Mouse (Mus musculus): Measurements from ENCODE around the gene Pi4k2b. TPM values are rescaled to one million over a fixed set of nuclear protein-coding genes. Genes with fewer than 3 reads are reported as not detected.
A peak's percentile ranks its signal among the peaks of the same experiment; 100 is the strongest.
"Not testable (repeated sequence)": the region's sequence is repeated elsewhere in the genome, so short reads cannot be mapped to it uniquely, and the experiment has no call there.

The Pi4k2b gene
- 15.0 and 16.1 TPM in 2 replicates for total RNA-seq (2015)
- total RNA-seq (2017): 12.2 and 17.2 TPM in 2 replicates

DNA sequence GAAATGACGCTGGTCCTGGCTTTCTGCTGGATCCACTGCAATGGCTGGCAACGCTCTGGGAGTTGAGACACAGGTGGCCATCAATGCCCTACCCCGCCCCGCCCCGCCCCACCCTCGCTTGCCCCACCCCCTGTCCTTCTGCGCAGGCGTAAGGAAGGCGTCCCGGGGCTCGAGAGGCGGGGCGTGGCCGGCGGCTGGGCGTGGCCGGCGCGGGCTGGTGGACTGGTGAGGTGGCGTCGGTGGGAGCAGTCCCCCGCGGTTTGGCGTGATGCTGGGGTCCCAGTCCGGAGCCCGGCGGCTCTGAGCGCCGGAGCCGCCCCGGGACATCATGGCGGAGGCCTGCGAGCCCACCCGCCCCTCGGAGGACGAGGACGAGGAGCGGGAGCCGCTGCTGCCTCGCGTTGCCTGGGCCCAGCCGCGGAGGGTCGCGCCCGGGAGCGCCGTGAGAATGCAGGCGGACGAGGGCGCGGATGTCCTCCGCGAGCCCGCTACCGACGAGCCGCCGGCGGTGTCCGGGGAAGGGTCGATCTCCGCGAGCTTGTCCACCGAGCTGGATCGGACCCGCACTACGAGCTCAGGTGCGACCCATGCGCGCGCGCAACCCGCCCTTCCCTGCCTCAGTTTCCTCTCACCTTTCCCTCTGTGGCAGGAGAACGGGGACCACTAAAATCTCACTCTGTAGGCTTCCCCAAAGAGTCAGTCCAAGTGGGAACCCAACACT, at the start of gene Pi4k2b:
TSS of gene Pi4k2b (plus strand) at position 184 of the 721 bp plus-strand sequence.
- peak; percentile 86 for ATAC-seq (ENCODE audit: poor library complexity, severe bottlenecking)

DNA sequence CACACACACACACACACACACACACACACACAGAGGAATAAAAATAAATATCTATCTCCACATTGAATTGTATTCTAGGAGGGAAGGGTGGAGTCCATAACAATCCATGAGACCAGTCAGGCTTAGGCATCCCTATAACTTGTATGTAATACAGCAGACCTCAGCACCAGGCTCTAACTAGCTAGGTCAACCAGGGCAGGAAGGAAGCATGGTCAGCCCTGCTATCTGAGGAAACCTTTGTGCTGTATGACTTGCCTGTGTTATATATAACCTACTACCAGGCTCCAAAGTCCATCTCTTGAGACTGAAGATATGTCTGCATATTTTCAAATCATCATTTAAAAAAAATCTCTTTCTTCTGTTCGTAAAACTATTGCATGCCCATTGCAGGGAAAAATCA, 44.1 kb upstream of the Pi4k2b start:
- ATAC-seq (ENCODE audit: poor library complexity, severe bottlenecking): no peak

DNA sequence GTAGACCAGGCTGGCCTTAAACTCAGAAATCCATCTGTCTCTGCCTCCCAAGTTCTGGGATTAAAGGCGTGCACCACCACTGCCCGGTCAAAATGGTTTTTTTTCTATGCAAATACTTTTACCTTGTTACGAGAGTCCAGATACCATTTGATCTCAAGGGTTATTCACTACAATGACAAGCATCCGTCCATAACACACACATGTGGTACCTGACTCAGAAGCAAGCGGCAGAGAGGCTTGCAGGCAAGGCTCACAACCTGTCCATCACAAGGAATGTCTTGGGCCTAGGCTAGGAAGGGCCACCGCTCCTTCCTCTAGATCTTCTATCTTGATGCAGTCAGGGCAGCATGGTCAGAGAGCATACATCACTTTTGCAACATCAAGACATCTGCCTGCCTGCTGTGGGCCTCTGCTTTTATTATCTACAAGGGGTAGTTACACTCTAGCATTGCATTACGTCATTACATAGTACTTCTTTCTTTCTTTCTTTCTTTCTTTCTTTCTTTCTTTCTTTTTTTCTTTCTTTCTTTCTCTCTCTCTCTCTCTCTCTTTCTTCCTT, 43.4 kb upstream of the Pi4k2b start:
- not testable (repeated sequence) for ATAC-seq (ENCODE audit: poor library complexity, severe bottlenecking)

DNA sequence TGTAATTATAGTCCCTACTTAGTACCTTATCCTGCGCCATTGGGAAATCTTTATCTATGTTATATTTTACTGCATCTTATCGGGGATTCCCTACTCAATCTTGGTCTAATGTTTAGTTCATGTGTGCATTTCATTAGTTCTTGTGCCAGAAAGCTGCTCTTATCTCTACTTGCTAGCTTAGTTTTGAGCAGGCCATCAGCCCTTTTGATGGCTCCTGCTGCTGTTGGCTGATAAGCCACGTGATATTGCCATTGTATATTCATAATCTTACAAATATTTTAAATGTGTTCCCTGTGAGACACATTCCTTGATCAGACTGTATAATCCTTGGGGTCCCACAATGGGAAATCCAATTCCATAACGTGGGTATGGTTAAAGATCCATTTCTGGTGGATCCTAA, 36.8 kb upstream of the Pi4k2b start:
- no peak for ATAC-seq (ENCODE audit: poor library complexity, severe bottlenecking)

DNA sequence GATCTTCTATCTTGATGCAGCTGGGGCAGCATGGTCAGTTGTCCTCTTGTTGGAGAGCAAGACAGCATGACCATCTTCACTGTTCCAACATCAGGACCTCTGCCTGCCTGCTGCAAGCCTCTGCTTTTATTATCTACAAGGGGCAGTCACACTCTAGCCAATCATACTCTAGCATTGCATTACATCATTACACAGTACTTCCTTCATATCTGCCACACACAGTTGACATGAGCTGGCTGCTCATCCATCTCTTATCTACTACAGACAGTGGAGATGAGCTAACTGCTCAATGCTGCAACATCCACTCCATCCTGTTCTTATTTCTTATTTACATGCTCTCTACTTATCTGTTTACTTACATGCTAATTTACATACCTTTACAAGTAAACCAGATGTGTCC, 28.7 kb upstream of the Pi4k2b start:
- ATAC-seq (ENCODE audit: poor library complexity, severe bottlenecking): peak; percentile 51

DNA sequence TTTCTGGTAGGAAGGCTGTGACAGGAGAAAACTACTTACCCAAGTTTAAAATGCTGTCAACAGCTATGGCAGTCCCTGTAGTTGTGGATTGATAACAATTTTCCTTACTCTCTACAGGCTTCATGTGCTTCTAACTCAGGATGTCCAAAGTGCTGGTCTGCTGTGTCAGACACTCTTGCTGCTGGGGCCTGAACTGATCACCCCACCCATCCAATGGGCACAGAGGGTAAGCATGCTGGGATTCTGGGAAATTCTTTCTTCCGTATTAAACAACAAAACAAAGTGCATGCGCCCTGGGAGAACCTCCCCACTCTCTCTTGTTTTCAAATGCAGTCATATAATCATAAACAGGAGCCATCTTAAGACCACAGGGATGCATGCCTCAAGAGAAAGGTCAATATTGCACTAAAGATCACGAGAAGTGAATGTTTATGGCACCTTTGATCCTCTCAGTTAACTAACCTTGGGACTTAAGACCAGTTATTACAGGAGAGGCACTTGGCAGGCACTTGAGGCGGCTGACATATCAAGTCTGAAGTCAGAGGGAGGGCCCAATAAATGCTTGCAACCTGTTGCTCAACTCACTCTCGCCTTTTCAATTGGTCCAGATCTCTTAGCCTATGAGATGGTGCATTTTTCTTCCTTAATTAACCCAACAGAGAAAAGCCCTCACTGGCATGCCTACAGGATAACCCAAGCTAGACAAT, 24.5 kb upstream of the Pi4k2b start:
- no peak for ATAC-seq (ENCODE audit: poor library complexity, severe bottlenecking)

DNA sequence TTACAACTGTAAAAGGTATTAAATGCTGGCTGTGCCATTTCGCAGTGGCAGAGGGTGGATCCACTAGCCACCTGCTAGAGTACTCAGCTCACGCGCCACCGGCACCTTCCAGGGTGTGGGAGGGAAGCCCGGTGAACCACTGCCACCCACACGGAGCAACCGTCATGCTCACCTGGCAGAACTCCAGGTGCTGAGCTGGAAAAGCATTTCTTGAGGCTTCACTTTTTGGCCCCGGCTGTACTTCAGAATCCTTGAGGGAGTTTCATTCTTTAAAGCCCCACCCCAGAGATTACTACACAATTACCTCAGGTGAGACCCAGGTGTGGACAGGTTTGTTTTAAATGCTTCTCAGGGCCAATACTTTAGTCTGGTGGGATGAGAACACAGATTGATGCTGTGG, 20.4 kb upstream of the Pi4k2b start:
- ATAC-seq (ENCODE audit: poor library complexity, severe bottlenecking): no peak

DNA sequence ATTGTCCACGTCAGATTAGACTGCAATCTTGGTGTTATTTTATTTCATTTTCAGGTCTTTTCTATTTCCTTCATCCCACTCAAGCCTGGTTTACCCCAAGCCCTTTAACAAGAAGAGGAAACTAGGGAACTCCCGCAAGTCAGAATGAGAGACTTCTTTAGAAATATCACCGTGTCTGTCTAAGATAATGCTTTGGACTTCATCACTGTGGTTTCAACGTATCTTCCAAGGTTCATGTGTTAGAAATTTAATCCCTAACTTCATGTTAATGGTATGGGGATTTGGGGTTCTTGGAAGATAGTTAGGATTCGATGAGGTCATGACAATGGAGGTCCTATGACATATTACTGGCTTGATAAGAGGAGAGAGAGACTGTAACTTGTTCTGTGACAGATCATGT, 13.6 kb upstream of the Pi4k2b start:
- no peak for ATAC-seq (ENCODE audit: poor library complexity, severe bottlenecking)

DNA sequence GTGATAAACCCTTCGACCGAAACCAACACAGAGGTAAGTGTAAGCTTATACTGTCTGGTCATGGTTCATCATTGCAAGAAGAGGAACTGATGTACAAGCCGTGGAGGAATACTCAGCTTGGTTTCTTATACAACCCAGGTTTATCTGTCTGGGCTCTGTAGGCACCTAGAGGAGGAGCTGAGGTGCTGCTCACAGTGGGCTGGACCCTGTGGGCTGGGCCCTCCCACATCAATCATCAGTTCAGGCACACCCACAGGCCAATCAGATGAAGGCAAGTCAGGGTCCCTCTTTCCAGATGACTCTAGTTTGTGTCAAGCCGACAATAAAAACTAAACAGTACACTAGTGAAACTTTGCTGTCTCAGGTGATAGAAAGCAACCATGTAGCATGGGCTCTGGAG, 8.6 kb upstream of the Pi4k2b start:
- ATAC-seq (ENCODE audit: poor library complexity, severe bottlenecking): no peak

DNA sequence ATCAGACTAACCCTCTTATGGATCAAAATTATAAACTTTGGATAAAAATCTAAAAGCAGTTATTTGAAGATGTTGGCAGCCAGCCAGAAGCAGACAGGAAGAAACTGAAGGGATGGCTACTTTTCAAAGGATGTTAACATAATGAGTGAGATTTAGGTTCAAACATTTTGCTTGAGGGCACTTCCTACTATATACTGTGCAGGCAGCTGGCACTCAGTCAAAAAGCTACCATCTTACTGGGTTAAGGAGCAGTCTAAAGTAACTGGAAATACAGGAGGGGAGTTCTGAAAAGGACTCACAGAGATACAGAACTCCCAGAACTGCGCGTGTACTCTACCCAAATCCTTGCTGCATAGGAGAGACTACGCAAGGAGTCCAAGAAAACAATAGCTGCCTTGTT, 5.3 kb upstream of the Pi4k2b start:
- ATAC-seq (ENCODE audit: poor library complexity, severe bottlenecking): no peak

DNA sequence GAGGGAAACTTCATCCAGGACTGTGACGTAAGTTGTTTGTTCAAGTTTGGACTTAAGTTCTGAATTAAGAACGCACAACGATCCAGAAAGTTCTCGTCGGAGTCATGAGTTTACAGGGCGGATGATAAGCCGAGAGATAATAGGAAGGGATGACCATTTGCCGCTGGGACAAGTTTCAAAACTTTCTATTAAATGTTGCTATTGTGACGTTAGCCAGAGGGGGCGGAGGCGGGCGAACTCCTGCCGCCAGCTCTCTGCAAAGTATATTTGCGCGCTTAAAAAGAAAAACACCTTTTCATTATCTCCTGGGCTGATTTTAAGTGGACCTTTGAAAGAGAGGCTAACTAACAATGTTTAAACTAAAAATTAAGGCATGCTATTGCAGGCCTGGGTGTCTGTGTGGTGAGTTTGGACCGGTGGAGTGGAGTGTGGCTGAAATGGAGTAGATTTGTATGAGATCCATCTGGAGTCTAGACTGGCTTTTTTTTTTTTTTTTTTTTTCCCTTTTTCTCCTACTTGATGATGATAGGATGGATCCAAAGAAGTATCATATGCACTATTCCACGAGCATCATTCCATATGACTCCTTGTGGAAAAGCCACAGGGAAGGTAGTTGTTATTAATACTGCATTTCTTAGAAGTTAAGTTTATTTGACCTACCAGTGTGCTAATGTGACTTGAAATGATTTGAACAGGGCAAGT, 889 bp downstream of the Pi4k2b start:
- peak; percentile 83 for ATAC-seq (ENCODE audit: poor library complexity, severe bottlenecking)

DNA sequence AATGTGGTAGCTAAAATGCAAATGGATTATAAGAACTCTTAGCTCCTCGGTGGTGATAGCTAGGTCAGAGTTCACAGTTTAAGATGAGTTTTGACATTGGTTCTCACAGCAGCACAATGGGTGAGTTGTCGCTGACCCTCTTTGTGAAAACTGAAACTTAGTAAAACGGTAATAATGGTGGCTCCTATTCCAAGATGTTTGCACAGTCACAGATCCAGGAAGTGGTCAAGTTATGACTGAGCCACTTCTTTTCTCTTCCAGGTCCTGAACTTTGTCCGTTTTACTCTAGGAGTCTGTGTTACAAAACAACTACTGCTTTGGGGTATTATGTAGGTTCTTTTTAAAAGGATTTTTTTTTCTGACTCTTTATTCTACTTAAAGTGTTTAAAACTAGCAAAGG, 1.9 kb downstream of the Pi4k2b start:
- peak; percentile 30 for ATAC-seq (ENCODE audit: poor library complexity, severe bottlenecking)

DNA sequence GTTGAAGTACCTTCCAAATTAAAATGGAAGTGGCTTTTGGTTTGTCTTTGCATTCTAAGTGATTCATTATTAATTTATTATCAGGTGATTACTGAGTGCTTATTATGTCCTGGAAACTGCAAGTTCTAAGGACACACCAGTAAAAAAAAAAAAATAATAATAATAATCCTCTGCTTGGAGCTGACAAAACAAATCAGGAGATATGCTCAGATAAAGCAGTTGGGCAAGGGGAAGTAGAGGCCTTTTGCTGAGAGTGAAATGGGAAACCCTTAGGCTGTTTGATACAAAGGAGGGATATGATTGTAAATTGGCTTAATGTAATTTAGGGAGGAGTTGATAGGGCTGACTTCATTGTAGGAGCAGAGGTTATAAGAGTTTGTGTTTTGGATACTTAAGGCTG, 5.5 kb downstream of the Pi4k2b start:
- no peak for ATAC-seq (ENCODE audit: poor library complexity, severe bottlenecking)

DNA sequence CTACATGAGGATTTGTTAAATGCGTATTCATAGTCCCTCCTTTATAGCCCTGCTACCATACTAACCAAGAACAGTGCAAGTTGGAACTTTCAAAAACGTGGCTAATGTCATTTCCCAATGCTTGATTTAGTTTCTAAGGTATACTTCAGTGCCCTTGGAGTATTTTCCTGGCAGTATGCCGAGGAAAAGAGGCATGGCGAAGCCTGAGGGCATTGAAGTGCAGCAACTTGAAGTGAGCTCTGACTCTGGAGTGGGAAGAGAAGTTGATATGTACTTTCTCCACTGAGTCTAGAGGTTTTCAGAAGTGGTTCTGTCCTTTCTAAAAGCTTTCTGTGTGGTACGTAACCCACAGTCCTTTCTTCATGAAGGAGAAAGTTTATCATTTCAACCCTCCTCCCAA, 7.4 kb downstream of the Pi4k2b start:
- ATAC-seq (ENCODE audit: poor library complexity, severe bottlenecking): no peak

DNA sequence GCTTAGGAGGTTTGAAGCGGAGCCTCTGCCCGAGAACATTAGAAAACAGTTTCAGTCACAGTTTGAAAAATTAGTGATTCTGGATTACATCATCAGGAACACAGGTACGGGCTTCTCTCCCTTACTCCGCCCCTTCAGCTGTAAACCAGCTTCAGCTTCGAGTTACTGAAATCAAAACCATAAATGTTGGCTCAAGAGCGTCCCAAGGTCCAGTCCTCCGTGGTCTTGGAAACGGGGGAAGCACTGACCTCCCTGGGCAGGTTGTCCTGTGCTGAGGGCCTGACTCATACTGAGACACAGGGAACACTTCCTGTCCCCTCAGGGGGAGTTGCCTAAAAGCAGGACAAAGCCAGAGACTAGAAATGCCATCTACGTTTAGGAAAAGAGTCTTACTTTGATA, 11.8 kb downstream of the Pi4k2b start:
- no peak for ATAC-seq (ENCODE audit: poor library complexity, severe bottlenecking)

DNA sequence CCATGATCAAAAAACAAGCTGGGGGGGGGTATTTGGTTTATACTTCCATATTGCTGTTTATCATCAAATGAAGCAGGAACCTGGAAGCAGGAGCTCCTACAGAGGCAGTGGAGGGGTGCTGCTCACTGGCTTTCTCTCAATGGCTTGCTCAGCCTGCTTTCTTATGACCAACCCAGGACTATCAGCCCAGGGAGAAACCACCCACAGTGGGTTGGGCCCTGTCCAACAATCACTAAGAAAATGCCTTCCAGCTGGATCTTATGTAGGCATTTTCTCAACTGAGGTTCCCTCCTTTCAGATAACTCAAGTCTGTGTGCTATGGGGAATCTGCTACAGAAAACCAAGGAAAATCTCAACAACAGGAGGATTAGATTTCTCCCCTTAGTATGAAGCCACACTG, 12.8 kb downstream of the Pi4k2b start:
- ATAC-seq (ENCODE audit: poor library complexity, severe bottlenecking): no peak

DNA sequence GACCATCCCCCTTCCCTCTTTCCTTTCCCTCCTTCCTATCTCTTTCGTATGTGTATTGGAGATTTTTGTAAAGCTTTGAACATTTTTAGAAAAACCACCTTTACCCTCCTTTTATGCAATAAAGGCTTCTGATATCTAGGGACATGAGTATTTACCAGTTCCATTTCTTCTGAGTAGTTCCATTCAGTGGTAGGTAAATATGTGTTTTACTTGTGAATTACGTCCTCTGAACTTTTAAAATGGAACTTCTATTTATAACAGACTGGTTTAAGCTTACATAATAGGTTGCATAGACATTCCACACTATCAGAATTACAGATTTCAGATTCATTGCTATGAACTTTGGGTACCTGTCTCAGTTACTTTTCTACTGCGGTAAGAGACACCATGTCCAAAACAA, 14.0 kb downstream of the Pi4k2b start:
- no peak for ATAC-seq (ENCODE audit: poor library complexity, severe bottlenecking)

DNA sequence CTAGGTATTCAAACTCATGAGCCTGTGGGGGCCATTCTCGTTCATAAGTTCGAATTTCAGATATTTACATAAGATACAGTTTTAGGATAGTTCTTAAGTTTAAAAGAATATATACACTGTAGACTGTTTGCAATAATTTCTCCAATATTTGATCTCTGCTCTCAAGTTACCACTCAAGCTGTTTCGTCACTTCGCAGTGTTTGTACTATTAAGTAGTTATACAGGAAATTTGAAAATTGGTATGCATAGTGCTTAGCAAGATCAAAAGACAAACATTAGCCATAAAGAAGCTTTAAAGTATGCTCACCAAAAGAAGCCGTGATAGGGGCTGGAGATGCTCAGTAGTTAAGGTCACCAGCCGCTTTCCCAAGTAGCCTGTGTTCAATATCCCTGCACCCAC, 14.6 kb downstream of the Pi4k2b start:
- no peak for ATAC-seq (ENCODE audit: poor library complexity, severe bottlenecking)

DNA sequence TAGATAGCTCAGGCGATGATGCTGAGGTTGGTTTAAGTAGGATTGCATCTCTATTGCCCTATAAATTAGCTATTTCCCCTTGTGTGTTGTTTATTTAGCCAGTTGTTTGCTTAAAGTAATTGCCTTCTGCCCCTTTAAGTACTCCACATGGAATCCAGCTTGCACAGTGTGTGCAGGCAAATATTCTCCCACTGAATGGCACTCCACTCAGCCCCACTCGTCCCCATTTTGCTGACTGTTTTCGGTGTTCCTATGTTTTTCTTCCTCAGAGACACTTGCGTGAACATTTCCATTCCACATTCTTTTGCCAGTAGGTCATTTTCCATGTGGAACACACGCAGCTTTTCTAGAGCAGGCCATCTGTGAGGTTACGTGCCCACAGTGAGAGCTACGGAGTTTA, 21.2 kb downstream of the Pi4k2b start:
- ATAC-seq (ENCODE audit: poor library complexity, severe bottlenecking): no peak

DNA sequence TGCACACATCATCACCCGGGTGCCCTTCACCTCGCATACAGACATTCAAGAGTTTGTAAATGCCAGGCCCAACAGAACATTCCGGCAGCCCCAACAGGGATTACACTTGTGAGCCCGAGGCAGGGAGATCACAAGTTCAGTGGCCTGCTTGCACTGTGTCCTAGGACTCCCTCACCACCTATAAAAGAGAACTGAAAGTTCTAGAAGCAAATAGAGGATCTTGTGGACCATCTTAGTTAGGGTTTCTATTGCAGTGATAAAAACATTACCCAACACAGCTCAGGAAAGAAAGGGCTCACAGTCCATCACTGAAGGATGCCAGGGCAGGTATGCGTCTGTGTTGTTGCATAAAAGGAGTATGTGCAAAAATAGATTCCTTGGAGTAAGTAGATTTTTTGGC, 32.9 kb downstream of the Pi4k2b start:
- peak; percentile 72 for ATAC-seq (ENCODE audit: poor library complexity, severe bottlenecking)

DNA sequence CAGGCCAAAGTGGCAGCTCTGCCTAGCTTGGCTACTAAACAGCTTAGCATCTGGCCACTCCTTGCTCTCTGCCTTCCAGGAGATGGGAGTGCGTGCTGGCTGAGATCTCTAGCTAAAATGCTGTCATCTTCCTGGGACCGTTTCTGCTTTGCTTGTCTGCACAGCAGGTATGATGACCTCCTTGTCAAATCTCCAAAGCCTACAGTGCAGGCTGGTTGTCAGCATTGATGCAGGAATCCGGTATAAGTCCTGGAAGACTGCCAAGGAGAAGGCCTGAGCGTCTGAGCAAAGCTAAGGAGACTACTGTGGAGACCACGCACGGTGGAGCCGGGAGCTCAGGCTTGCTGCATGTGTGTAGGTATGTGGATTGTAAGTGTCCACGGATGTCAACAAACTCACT, 33.9 kb downstream of the Pi4k2b start, which contains the start of gene Zcchc4:
TSS of gene Zcchc4 (plus strand) at position 173 of the 400 bp plus-strand sequence.
- ATAC-seq (ENCODE audit: poor library complexity, severe bottlenecking): no peak

All from megakaryocyte, adult 5-6 weeks (primary cell).